Mouse (Mus musculus) MEL (cell line): ENCODE measurements around the gene Wif1. TPM values are rescaled to one million over a fixed set of nuclear protein-coding genes. Genes with fewer than 3 reads are reported as not detected.

Source experiments
- DNase-seq: peaks from one replicate; pipeline ENCODE4 v3.0.0; 2011; ENCODE audit warnings: low read depth, low spot score
- H3K27ac ChIP-seq: 2 replicates; pipeline ENCODE4 v1.5.1; 2012; ENCODE audit warnings: low read depth, mild to moderate bottlenecking, control low read depth, low read length, moderate library complexity; ENCODE audit not compliant: control insufficient read depth
- H3K27me3 ChIP-seq, 2 experiments: fragments of 150-350 bp in 1 of 2; sonication (generic) in 1 of 2; 2 replicates each; pipeline ENCODE4 v1.6.1; 2012; ENCODE audit warnings: low read length in 2 of 2, mild to moderate bottlenecking in 2 of 2, improper control_type of control experiment in 1 of 2, moderate library complexity in 1 of 2; ENCODE audit not compliant: insufficient read depth in 2 of 2, control insufficient read depth in 1 of 2
- H3K36me3 ChIP-seq, 2 experiments: 2 replicates each; pipeline ENCODE4 v1.6.1; 2012 to 2014; ENCODE audit warnings: low read length in 2 of 2, improper control_type of control experiment in 1 of 2, inconsistent platforms in 1 of 2, mild to moderate bottlenecking in 1 of 2; ENCODE audit not compliant: insufficient read depth in 2 of 2, control insufficient read depth in 1 of 2
- H3K4me1 ChIP-seq, 2 experiments: fragments of 150-350 bp in 1 of 2; sonication (generic) in 1 of 2; 2 replicates each; pipeline ENCODE4 v1.6.1; 2012; ENCODE audit warnings: low read length in 2 of 2, improper control_type of control experiment in 1 of 2, mild to moderate bottlenecking in 1 of 2; ENCODE audit not compliant: insufficient read depth in 2 of 2, control insufficient read depth in 1 of 2
- H3K4me3 ChIP-seq, 2 experiments: fragments of 150-350 bp in 1 of 2; sonication (generic) in 1 of 2; 2 replicates each; pipeline ENCODE4 v1.5.1; 2012; ENCODE audit warnings: low read depth in 2 of 2, low read length in 2 of 2, mild to moderate bottlenecking in 2 of 2, moderate library complexity in 2 of 2, control low read depth in 1 of 2, improper control_type of control experiment in 1 of 2; ENCODE audit not compliant: control insufficient read depth in 1 of 2, insufficient read depth in 1 of 2
- H3K79me2 ChIP-seq: 2 replicates; pipeline ENCODE4 v1.6.1; 2012; ENCODE audit warnings: mild to moderate bottlenecking, low read length, moderate library complexity; ENCODE audit not compliant: control insufficient read depth, poor library complexity, insufficient read depth
- H3K9ac ChIP-seq: 2 replicates; pipeline ENCODE4 v1.6.1; 2012; ENCODE audit warnings: low read depth, mild to moderate bottlenecking, control low read depth, low read length, moderate library complexity; ENCODE audit not compliant: control insufficient read depth, poor library complexity, severe bottlenecking
- H3K9me3 ChIP-seq: fragments of 150-350 bp; sonication (generic); replicated peaks from 2 replicates; pipeline ENCODE4 v1.6.1; 2012; ENCODE audit warnings: mild to moderate bottlenecking, low read length, improper control_type of control experiment, moderate library complexity; ENCODE audit not compliant: insufficient read depth
- BHLHE40 ChIP-seq: IDR thresholded peaks from 2 replicates; pipeline ENCODE4 v1.6.1; 2012; ENCODE audit warnings: low read depth, mild to moderate bottlenecking, inconsistent platforms, low read length, improper control_type of control experiment, borderline replicate concordance
- CHD1 ChIP-seq: IDR thresholded peaks from 2 replicates; pipeline ENCODE4 v1.6.1; 2012; ENCODE audit warnings: low read depth, mild to moderate bottlenecking, inconsistent platforms, low read length, improper control_type of control experiment
- CHD2 ChIP-seq: IDR thresholded peaks from 2 replicates; pipeline ENCODE4 v1.6.1; 2011; ENCODE audit warnings: low read length, improper control_type of control experiment
- CTCF ChIP-seq, 3 experiments: IDR thresholded peaks in 2 of 3; conservative IDR thresholded peaks in 1 of 3; 2 replicates each; pipeline ENCODE4 v1.5.1; 2011 to 2012; ENCODE audit warnings: low read length in 3 of 3, low read depth in 2 of 3, mild to moderate bottlenecking in 2 of 3, improper control_type of control experiment in 1 of 3, inconsistent platforms in 1 of 3, mixed read lengths in 1 of 3, moderate library complexity in 1 of 3; ENCODE audit not compliant: control insufficient read depth in 1 of 3, insufficient read depth in 1 of 3, poor library complexity in 1 of 3, severe bottlenecking in 1 of 3
- ELF1 ChIP-seq: IDR thresholded peaks from 2 replicates; pipeline ENCODE4 v1.6.1; 2014; ENCODE audit warnings: low read depth, mild to moderate bottlenecking, inconsistent platforms, low read length, improper control_type of control experiment, moderate library complexity
- EP300 ChIP-seq, 2 experiments: IDR thresholded peaks; 2 replicates each; pipeline ENCODE4 v1.6.1; 2011; ENCODE audit warnings: improper control_type of control experiment in 2 of 2, low read length in 2 of 2, low read depth in 1 of 2, mild to moderate bottlenecking in 1 of 2
- ETS1 ChIP-seq: IDR thresholded peaks from 2 replicates; pipeline ENCODE4 v1.6.1; 2012; ENCODE audit warnings: low read depth, mild to moderate bottlenecking, inconsistent platforms, low read length, improper control_type of control experiment, moderate library complexity
- GABPA ChIP-seq: IDR thresholded peaks from 2 replicates; pipeline ENCODE4 v1.6.1; 2012; ENCODE audit warnings: low read depth, mild to moderate bottlenecking, inconsistent platforms, low read length, improper control_type of control experiment, moderate library complexity
- GATA1 ChIP-seq: IDR thresholded peaks from 2 replicates; pipeline ENCODE4 v1.6.1; 2011; ENCODE audit warnings: low read depth, low read length, improper control_type of control experiment
- HCFC1 ChIP-seq: IDR thresholded peaks from 2 replicates; pipeline ENCODE4 v1.6.1; 2012; ENCODE audit warnings: low read depth, mild to moderate bottlenecking, inconsistent platforms, low read length, improper control_type of control experiment, moderate library complexity
- JUND ChIP-seq: IDR thresholded peaks from 2 replicates; pipeline ENCODE4 v1.6.1; 2011; ENCODE audit warnings: low read depth, mild to moderate bottlenecking, improper control_type of control experiment, low read length
- MAX ChIP-seq: IDR thresholded peaks from 2 replicates; pipeline ENCODE4 v1.6.1; 2011; ENCODE audit warnings: low read length, improper control_type of control experiment
- MAZ ChIP-seq: IDR thresholded peaks from 2 replicates; pipeline ENCODE4 v1.6.1; 2012; ENCODE audit warnings: low read depth, mild to moderate bottlenecking, inconsistent platforms, low read length, improper control_type of control experiment
- MEF2A ChIP-seq: IDR thresholded peaks from 2 replicates; pipeline ENCODE4 v1.6.1; 2014; ENCODE audit warnings: low read depth, mild to moderate bottlenecking, inconsistent platforms, low read length, improper control_type of control experiment; ENCODE audit not compliant: poor library complexity, insufficient replicate concordance, severe bottlenecking; ENCODE audit errors: extremely low read depth
- MXI1 ChIP-seq: IDR thresholded peaks from 2 replicates; pipeline ENCODE4 v1.6.1; 2011; ENCODE audit warnings: mild to moderate bottlenecking, low read depth, low read length, improper control_type of control experiment
- MYB ChIP-seq: IDR thresholded peaks from 2 replicates; pipeline ENCODE4 v1.6.1; 2011; ENCODE audit warnings: mild to moderate bottlenecking, low read depth, low read length, improper control_type of control experiment
- NRF1 ChIP-seq: IDR thresholded peaks from 2 replicates; pipeline ENCODE4 v1.6.1; 2014; ENCODE audit warnings: low read depth, mild to moderate bottlenecking, inconsistent platforms, low read length, improper control_type of control experiment, moderate library complexity; ENCODE audit not compliant: poor library complexity, insufficient read depth, severe bottlenecking
- POLR2A ChIP-seq, 2 experiments: IDR thresholded peaks; 2 replicates each; pipeline ENCODE4 v1.6.1; 2011 to 2012; ENCODE audit warnings: low read length in 2 of 2, mild to moderate bottlenecking in 2 of 2, control low read depth in 1 of 2, improper control_type of control experiment in 1 of 2, low read depth in 1 of 2, moderate library complexity in 1 of 2; ENCODE audit not compliant: control insufficient read depth in 1 of 2, insufficient read depth in 1 of 2, poor library complexity in 1 of 2
- POLR2AphosphoS2 ChIP-seq: IDR thresholded peaks from 2 replicates; pipeline ENCODE4 v1.6.1; 2011; ENCODE audit warnings: low read length, improper control_type of control experiment
- RAD21 ChIP-seq: IDR thresholded peaks from 2 replicates; pipeline ENCODE4 v1.6.1; 2011; ENCODE audit warnings: mild to moderate bottlenecking, low read depth, low read length, improper control_type of control experiment
- RCOR1 ChIP-seq: IDR thresholded peaks from 2 replicates; pipeline ENCODE4 v1.6.1; 2012; ENCODE audit warnings: low read depth, mild to moderate bottlenecking, inconsistent platforms, low read length, improper control_type of control experiment
- SMC3 ChIP-seq: IDR thresholded peaks from 2 replicates; pipeline ENCODE4 v1.6.1; 2011; ENCODE audit warnings: low read depth, low read length, improper control_type of control experiment
- TAL1 ChIP-seq: IDR thresholded peaks from 2 replicates; pipeline ENCODE4 v1.6.1; 2012; ENCODE audit warnings: mild to moderate bottlenecking, inconsistent platforms, low read length, moderate library complexity, mixed read lengths
- UBTF ChIP-seq: IDR thresholded peaks from 2 replicates; pipeline ENCODE4 v1.6.1; 2012; ENCODE audit warnings: low read depth, mild to moderate bottlenecking, inconsistent platforms, low read length, improper control_type of control experiment, moderate library complexity, borderline replicate concordance; ENCODE audit not compliant: insufficient read depth
- USF1 ChIP-seq: IDR thresholded peaks from 2 replicates; pipeline ENCODE4 v1.6.1; 2014; ENCODE audit warnings: low read depth, mild to moderate bottlenecking, inconsistent platforms, low read length, improper control_type of control experiment, moderate library complexity
- ZNF384 ChIP-seq: IDR thresholded peaks from 2 replicates; pipeline ENCODE4 v1.6.1; 2012; ENCODE audit warnings: low read depth, mild to moderate bottlenecking, inconsistent platforms, low read length, improper control_type of control experiment
- polyA plus RNA-seq, 2 experiments: library from polyadenylated mRNA; stranded (reverse) in 1 of 2; unstranded in 1 of 2; fragments of >175 nt in 1 of 2; fragments of >200 nt in 1 of 2; gene quantifications; 2 replicates each; pipeline versions ENCODE4 v1.2.1 to v1.2.4; 2012; ENCODE audit warnings: low replicate concordance in 2 of 2, low read depth in 1 of 2; ENCODE audit not compliant: insufficient read length in 2 of 2, insufficient read depth in 1 of 2, missing spikeins in 1 of 2
- total RNA-seq: library from RNA; depleted of rRNA; stranded (reverse); fragments of 300-350 nt; gene quantifications from 2 replicates; pipeline ENCODE4 v1.2.3, GENCODE M21; 2012

Gene Wif1
- total and polyA plus RNA-seq, 3 experiments: not detected

DNA sequence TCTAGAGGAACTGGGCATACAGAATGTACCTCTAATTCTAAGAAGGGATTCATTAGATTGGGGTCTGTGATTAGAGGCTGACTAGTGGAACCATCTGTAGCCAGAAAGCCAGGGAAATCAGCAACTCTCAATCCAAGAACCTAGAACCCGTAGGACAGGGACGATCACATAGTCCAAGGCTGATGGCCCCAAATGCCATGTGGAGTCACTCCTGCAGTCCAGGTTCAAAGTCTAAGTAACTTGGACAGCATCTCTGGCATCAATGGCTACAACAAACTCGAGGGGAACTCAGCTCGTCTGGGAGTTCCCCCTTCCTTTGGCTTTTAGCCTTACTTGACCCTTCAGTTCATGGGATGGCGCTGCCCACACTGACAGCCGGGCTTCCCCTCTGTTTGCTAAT, 87.0 kb downstream of the Wif1 start:
- Histone ChIP-seq H3K9ac (no peak overlapping the region), H3K4me3 (no peak overlapping the region), H3K27ac (no peak overlapping the region), H3K27me3 (no peaks in the 10 kb centered on the region), H3K9me3 (no peaks in the 10 kb centered on the region), H3K36me3 (no peaks in the 10 kb centered on the region), H3K4me1 (no peaks in the 10 kb centered on the region), H3K79me2 (no peaks in the 10 kb centered on the region)
- no peak for DNase-seq
- TF ChIP-seq NRF1: no peak
- TF ChIP-seq RCOR1: no peak
- no peak for TF ChIP-seq JUND
- TF ChIP-seq POLR2A (IDR thresholded peaks at IDR 0.05; ENCODE audit: control insufficient read depth in 1 of 2, insufficient read depth in 1 of 2, low read depth in 1 of 2, low read length in 2 of 2, poor library complexity in 1 of 2): no peak
- no peak for TF ChIP-seq HCFC1
- TF ChIP-seq MAX: no peak
- TF ChIP-seq TAL1: no peak
- no peak for TF ChIP-seq USF1
- no peak for TF ChIP-seq RAD21
- TF ChIP-seq ELF1: no peak
- TF ChIP-seq EP300 (IDR thresholded peaks at IDR 0.05; ENCODE audit: low read depth in 1 of 2, low read length in 2 of 2): no peak
- TF ChIP-seq ETS1: no peak
- no peak for TF ChIP-seq ZNF384
- TF ChIP-seq MXI1: no peak
- no peak for TF ChIP-seq CHD2
- no peak for TF ChIP-seq BHLHE40

GRCm38 (mm10) chr10:121124481-121124880, 90.7 kb downstream of the Wif1 start:
- H3K27ac ChIP-seq: no peak overlapping the region
- no peak overlapping the region for H3K9ac ChIP-seq
- no peak for TF ChIP-seq CHD2
- no peak for TF ChIP-seq MYB
- no peak for TF ChIP-seq MAZ
- TF ChIP-seq ZNF384: no peak
- TF ChIP-seq RCOR1: no peak
- 0 out of 2 replicates have a peak, but pooled peaks have one; percentile 8 for TF ChIP-seq SMC3
- TF ChIP-seq GATA1: no peak
- no peak for TF ChIP-seq POLR2AphosphoS2
- no peak for TF ChIP-seq CHD1
- TF ChIP-seq GABPA: no peak
- peak in 2 of 3 experiments; percentile 11 to 51; a peak in 3 of 6 replicates for TF ChIP-seq CTCF (IDR thresholded peaks at IDR 0.05 in 2 of 3, conservative IDR thresholded peaks at IDR 0.05 in 1 of 3; ENCODE audit: control insufficient read depth in 1 of 3, insufficient read depth in 1 of 3, low read depth in 2 of 3, low read length in 3 of 3, poor library complexity in 1 of 3, severe bottlenecking in 1 of 3)
- TF ChIP-seq MEF2A: no peak
- no peak for TF ChIP-seq TAL1
- no peak for TF ChIP-seq UBTF
- no peak for TF ChIP-seq RAD21
- H3K9me3 ChIP-seq: no peaks in the 10 kb centered on the region
- H3K4me3 ChIP-seq: no peak overlapping the region
- no peak for DNase-seq
- H3K36me3 ChIP-seq: no peaks in the 10 kb centered on the region
- H3K27me3 ChIP-seq: no peaks in the 10 kb centered on the region
- H3K4me1 ChIP-seq: no peaks in the 10 kb centered on the region
- no peaks in the 10 kb centered on the region for H3K79me2 ChIP-seq
